Mouse (Mus musculus) granulocyte monocyte progenitor cell, adult 5-6 weeks (primary cell): ENCODE results near the gene Zfp977. TPM values are rescaled to one million over a fixed set of nuclear protein-coding genes. Genes with fewer than 3 reads are reported as not detected.
"Not testable (repeated sequence)": the region's sequence is repeated elsewhere in the genome, so short reads cannot be mapped to it uniquely, and the experiment has no call there.

Source experiments
- ATAC-seq: replicated peaks from 2 replicates; pipeline ENCODE4 v1.8.0; 2016; ENCODE audit warnings: mild to moderate bottlenecking, moderate TSS enrichment, inconsistent platforms; ENCODE audit not compliant: poor library complexity, severe bottlenecking
- total RNA-seq, 2 experiments: library from RNA; stranded (forward) in 1 of 2; stranded (reverse) in 1 of 2; fragments of 200-712, 200-1000 nt in 1 of 2; fragments of >200 nt in 1 of 2; fragmentation: Nextera tagmentation in 1 of 2; gene quantifications; 2 replicates each; pipeline ENCODE4 v1.2.3; 2014 to 2017

Zfp977 gene
- total RNA-seq (2014; fragmentation: Nextera tagmentation) (not detected in 2 replicates), total RNA-seq (2017) (1.0 TPM in 1 of 2 replicates, not detected in the other)

- ATAC-seq, result not testable (repeated sequence)
Measured at GRCm38 (mm10) chr7:42592413-42592812, at the start of gene Zfp977. Gene Zfp977, minus strand, starts transcription at chr7:42592547.

GRCm38 (mm10) chr7:42631031-42631430, 38.7 kb upstream of the Zfp977 start:
- ATAC-seq, result not testable (repeated sequence)

GRCm38 (mm10) chr7:42595666-42596065, 3.3 kb upstream of the Zfp977 start:
- not testable (repeated sequence) for ATAC-seq

GRCm38 (mm10) chr7:42591311-42591710, 1.0 kb downstream of the Zfp977 start:
- not testable (repeated sequence) for ATAC-seq

GRCm38 (mm10) chr7:42578488-42578887, 13.9 kb downstream of the Zfp977 start, which contains the start of gene Gm21028:
Gene Gm21028, minus strand, starts transcription at chr7:42578588.
- ATAC-seq, result no peak

- ATAC-seq, result no peak
Measured at GRCm38 (mm10) chr7:42551766-42552165, 40.6 kb downstream of the Zfp977 start.

Other genes with a start within 250 kb of the Zfp977 start
- gene 4933421I07Rik, start 144.4 kb downstream of the Zfp977 start, total RNA-seq (2014; fragmentation: Nextera tagmentation), result not detected in 2 replicates
- gene 4933421I07Rik, start 144.4 kb downstream of the Zfp977 start, total RNA-seq (2017), result not detected in 2 replicates
- gene Zfp141, start 86.8 kb downstream of the Zfp977 start, total RNA-seq (2014; fragmentation: Nextera tagmentation), result 26.6 and 38.7 TPM in 2 replicates
- gene Zfp141, start 86.8 kb downstream of the Zfp977 start, total RNA-seq (2017), result 42.9 and 52.0 TPM in 2 replicates
- gene Gm21028, start 14.0 kb downstream of the Zfp977 start, total RNA-seq (2014; fragmentation: Nextera tagmentation), result not detected in 2 replicates
- not detected in 2 replicates for gene Gm21028, start 14.0 kb downstream of the Zfp977 start, total RNA-seq (2017)
- gene Zfp976, start 50.0 kb upstream of the Zfp977 start, total RNA-seq (2014; fragmentation: Nextera tagmentation), result 5.5 and 8.4 TPM in 2 replicates
- 5.4 and 5.7 TPM in 2 replicates for gene Zfp976, start 50.0 kb upstream of the Zfp977 start, total RNA-seq (2017)
- gene Zfp975, start 100.2 kb upstream of the Zfp977 start, total RNA-seq (2014; fragmentation: Nextera tagmentation), result 9.9 and 11.9 TPM in 2 replicates
- 4.5 and 7.6 TPM in 2 replicates for gene Zfp975, start 100.2 kb upstream of the Zfp977 start, total RNA-seq (2017)
- not detected in 2 replicates for gene Gm17067, start 134.5 kb upstream of the Zfp977 start, total RNA-seq (2014; fragmentation: Nextera tagmentation)
- not detected in 2 replicates for gene Gm17067, start 134.5 kb upstream of the Zfp977 start, total RNA-seq (2017)
- gene Vmn2r62, start 201.0 kb upstream of the Zfp977 start, total RNA-seq (2014; fragmentation: Nextera tagmentation), result not detected in 2 replicates
- not detected in 2 replicates for gene Vmn2r62, start 201.0 kb upstream of the Zfp977 start, total RNA-seq (2017)